Mouse (Mus musculus) liver, embryonic 11.5 days (tissue): Measurements from ENCODE around the gene Hist1h2ba. TPM values are rescaled to one million over a fixed set of nuclear protein-coding genes. Genes with fewer than 3 reads are reported as not detected.

ENCODE experiments used
- ATAC-seq: fragments of 200-750 bp; cut with Nextera tagmentation; replicated peaks from 2 replicates; pipeline ENCODE4 v1.8.0; 2017; ENCODE audit warnings: moderate number of reproducible peaks, mild to moderate bottlenecking, moderate TSS enrichment, moderate library complexity; ENCODE audit not compliant: low FRiP score
- DNase-seq: peaks from one replicate; pipeline ENCODE4 v3.0.0-alpha.2; 2017; ENCODE audit warnings: low spot score
- H3K27ac ChIP-seq: fragments of 300-500 bp; sonication (generic); 2 replicates; pipeline ENCODE4 v1.5.1; 2014; ENCODE audit warnings: mild to moderate bottlenecking, low read depth, low read length, control low read depth
- H3K27me3 ChIP-seq: fragments of 300-500 bp; sonication (generic); replicated peaks from 2 replicates; pipeline ENCODE4 v1.6.1; 2014; ENCODE audit warnings: low read length, mixed read lengths; ENCODE audit not compliant: control insufficient read depth, insufficient read depth
- H3K36me3 ChIP-seq: fragments of 300-500 bp; sonication (generic); 2 replicates; pipeline ENCODE4 v1.6.1; 2014; ENCODE audit warnings: mild to moderate bottlenecking, low read length, moderate library complexity, mixed read lengths; ENCODE audit not compliant: control insufficient read depth, insufficient read depth
- H3K4me1 ChIP-seq: fragments of 300-500 bp; sonication (generic); replicated peaks from 2 replicates; pipeline ENCODE4 v1.6.1; 2014; ENCODE audit warnings: low read length, mixed read lengths; ENCODE audit not compliant: control insufficient read depth, insufficient read depth
- H3K4me2 ChIP-seq: fragments of 300-500 bp; sonication (generic); 2 replicates; pipeline ENCODE4 v1.6.1; 2014; ENCODE audit warnings: mild to moderate bottlenecking, control low read depth, moderate library complexity
- H3K4me3 ChIP-seq: fragments of 300-500 bp; sonication (generic); 2 replicates; pipeline ENCODE4 v1.5.1; 2014; ENCODE audit warnings: low read depth, low read length, control low read depth
- H3K9ac ChIP-seq: fragments of 300-500 bp; sonication (generic); 2 replicates; pipeline ENCODE4 v1.6.1; 2014; ENCODE audit warnings: low read depth, low read length, control low read depth
- H3K9me3 ChIP-seq: fragments of 300-500 bp; sonication (generic); 2 replicates; pipeline ENCODE4 v1.6.1; 2016; ENCODE audit warnings: low read length, inconsistent platforms, mixed read lengths; ENCODE audit not compliant: control insufficient read depth
- WGBS: fragments of 180-500 bp; shearing (Covaris S2); extraction: QIAGEN DNeasy Blood & Tissue Kit; methylation state at CpG from one replicate; pipeline ENCODE4 v1.1.7; 2014; 5-methylcytosine and 5-hydroxymethylcytosine counted together
- polyA plus RNA-seq: library from polyadenylated mRNA; unstranded; fragments of >200 nt; fragmentation: Nextera tagmentation; extraction: Ambion mirVana; gene quantifications from 2 replicates; pipeline ENCODE4 v1.2.1, GENCODE M21; 2014

The Hist1h2ba gene
- not detected in 2 replicates for polyA plus RNA-seq

GRCm38 (mm10) chr13:23933421-23934210, at the start of gene Hist1h2ba:
Hist1h2ba (minus strand) TSS chr13:23934156.
- no peak for DNase-seq
- Histone ChIP-seq H3K4me2 (no peak within 1 kb of the TSS), H3K4me1 (no peaks in the 10 kb centered on the region), H3K9me3 (no peaks in the 10 kb centered on the region), H3K27ac (no peak within 1 kb of the TSS), H3K9ac (no peak within 1 kb of the TSS), H3K36me3 (no peaks in the 10 kb centered on the region), H3K27me3 (no peaks in the 10 kb centered on the region; the same call in 1 of the 2 replicates), H3K4me3 (no peak within 1 kb of the TSS)
- 87% methylated on average over 37 of the region's 39 CpGs for WGBS
- ATAC-seq, result no peak

GRCm38 (mm10) chr13:23972271-23972670, 38.3 kb upstream of the Hist1h2ba start:
- no peak overlapping the region for H3K9ac ChIP-seq
- WGBS, result 65% methylated on average over 5 of the region's 5 CpGs
- H3K4me2 ChIP-seq, result no peak overlapping the region
- H3K4me1 ChIP-seq, result no peaks in the 10 kb centered on the region
- H3K9me3 ChIP-seq, result no peaks in the 10 kb centered on the region
- H3K27me3 ChIP-seq, result no peaks in the 10 kb centered on the region
- ATAC-seq (no peak), DNase-seq (no peak)
- no peak overlapping the region for H3K27ac ChIP-seq
- no peak overlapping the region for H3K4me3 ChIP-seq
- no peaks in the 10 kb centered on the region for H3K36me3 ChIP-seq

GRCm38 (mm10) chr13:23971870-23972269, 37.9 kb upstream of the Hist1h2ba start:
- Histone ChIP-seq H3K36me3 (no peaks in the 10 kb centered on the region), H3K27ac (no peak overlapping the region), H3K4me1 (no peaks in the 10 kb centered on the region), H3K4me3 (no peak overlapping the region), H3K27me3 (no peaks in the 10 kb centered on the region), H3K9ac (no peak overlapping the region), H3K4me2 (no peak overlapping the region), H3K9me3 (no peaks in the 10 kb centered on the region)
- DNase-seq, result no peak
- 52% methylated on average over 2 of the region's 2 CpGs for WGBS
- ATAC-seq, result no peak

- H3K9ac ChIP-seq, result no peak overlapping the region
- WGBS, result 67% methylated on average over 2 of the region's 2 CpGs
- no peaks in the 10 kb centered on the region for H3K4me1 ChIP-seq
- no peak overlapping the region for H3K4me3 ChIP-seq
- ATAC-seq (no peak), DNase-seq (no peak)
- H3K4me2 ChIP-seq, result no peak overlapping the region
- no peaks in the 10 kb centered on the region for H3K36me3 ChIP-seq
- no peaks in the 10 kb centered on the region for H3K27me3 ChIP-seq
- H3K9me3 ChIP-seq, result no peaks in the 10 kb centered on the region
- H3K27ac ChIP-seq, result no peak overlapping the region
Observed at GRCm38 (mm10) chr13:23964909-23965308, 31.0 kb upstream of the Hist1h2ba start.

- Histone ChIP-seq H3K9me3 (no peaks in the 10 kb centered on the region), H3K27ac (no peak overlapping the region), H3K4me2 (no peak overlapping the region), H3K4me3 (no peak overlapping the region), H3K36me3 (no peaks in the 10 kb centered on the region), H3K9ac (no peak overlapping the region), H3K4me1 (no peaks in the 10 kb centered on the region), H3K27me3 (no peaks in the 10 kb centered on the region)
- no peak for ATAC-seq
- WGBS, result 22% methylated on average over 2 of the region's 2 CpGs
- no peak for DNase-seq
Observed at GRCm38 (mm10) chr13:23959776-23960175, 25.8 kb upstream of the Hist1h2ba start.

GRCm38 (mm10) chr13:23950928-23951327, 17.0 kb upstream of the Hist1h2ba start:
- DNase-seq (no peak), ATAC-seq (no peak)
- Histone ChIP-seq H3K4me1 (no peaks in the 10 kb centered on the region), H3K9me3 (no peaks in the 10 kb centered on the region), H3K4me2 (no peak overlapping the region), H3K4me3 (no peak overlapping the region), H3K36me3 (no peaks in the 10 kb centered on the region), H3K27ac (no peak overlapping the region), H3K27me3 (no peaks in the 10 kb centered on the region), H3K9ac (no peak overlapping the region)
- WGBS, result 56% methylated on average over 3 of the region's 3 CpGs

GRCm38 (mm10) chr13:23949484-23950246, 15.7 kb upstream of the Hist1h2ba start:
- Histone ChIP-seq H3K27me3 (no peaks in the 10 kb centered on the region), H3K9ac (no peak overlapping the region), H3K27ac (no peak overlapping the region), H3K4me1 (no peaks in the 10 kb centered on the region), H3K36me3 (no peaks in the 10 kb centered on the region), H3K4me3 (no peak overlapping the region), H3K4me2 (no peak overlapping the region), H3K9me3 (no peaks in the 10 kb centered on the region)
- WGBS, result 68% methylated on average over 14 of the region's 14 CpGs
- no peak for ATAC-seq
- no peak for DNase-seq

GRCm38 (mm10) chr13:23946254-23946653, 12.3 kb upstream of the Hist1h2ba start:
- no peak overlapping the region for H3K27ac ChIP-seq
- no peak overlapping the region for H3K4me3 ChIP-seq
- H3K9ac ChIP-seq, result no peak overlapping the region
- H3K9me3 ChIP-seq, result no peaks in the 10 kb centered on the region
- WGBS, result 50% methylated on average over 2 of the region's 2 CpGs
- no peak for ATAC-seq
- H3K4me2 ChIP-seq, result no peak overlapping the region
- H3K4me1 ChIP-seq, result no peaks in the 10 kb centered on the region
- H3K27me3 ChIP-seq, result no peaks in the 10 kb centered on the region
- no peaks in the 10 kb centered on the region for H3K36me3 ChIP-seq
- DNase-seq, result no peak
